Mouse (Mus musculus): ENCODE results near the gene 2210408I21Rik. TPM values are rescaled to one million over a fixed set of nuclear protein-coding genes. Genes with fewer than 3 reads are reported as not detected.
"Not testable (repeated sequence)": the region's sequence is repeated elsewhere in the genome, so short reads cannot be mapped to it uniquely, and the experiment has no call there.

The 2210408I21Rik gene
- polyA plus RNA-seq (2012; rRNA removed): 0.92 and 0.99 TPM in 2 replicates

- peak; percentile 94 for DNase-seq
- no peak for TF ChIP-seq CTCF (conservative IDR thresholded peaks at IDR 0.05; ENCODE audit: insufficient read depth, insufficient read length, low read depth, low read length)
- no peak for TF ChIP-seq POLR2A (IDR thresholded peaks at IDR 0.05; ENCODE audit: low read depth, low read length)
- whole genome bisulfite sequencing: under 1% methylated on average over 65 of the region's 65 CpGs
- Histone ChIP-seq H3K27me3 (replicated peaks; ENCODE audit: control insufficient read depth, insufficient read depth, low read length) (no peaks in the 10 kb centered on the region), H3K27ac (ENCODE audit: insufficient read depth, low read depth, low read length) (peak within 1 kb of the TSS; percentile 22; the same call in 1 of the 2 replicates), H3K4me1 (ENCODE audit: control insufficient read depth, insufficient read depth, low read length) (no peaks in the 10 kb centered on the region), H3K4me3 (ENCODE audit: insufficient read depth, low read depth, low read length) (peak within 1 kb of the TSS; percentile 63), H3K36me3 (ENCODE audit: control insufficient read depth, insufficient read depth, low read length) (no peaks in the 10 kb centered on the region)
Observed at GRCm38 (mm10) chr13:77134931-77135620, at the start of gene 2210408I21Rik, which contains the start of gene Slf1. Gene 2210408I21Rik (plus strand): TSS chr13:77135540. Gene Slf1 (minus strand): TSS chr13:77135473.

GRCm38 (mm10) chr13:77092876-77093275 is 42.5 kb upstream of the 2210408I21Rik start:
- not testable (repeated sequence) for H3K36me3 ChIP-seq (ENCODE audit: control insufficient read depth, insufficient read depth, low read length); H3K4me1 ChIP-seq (ENCODE audit: control insufficient read depth, insufficient read depth, low read length); H3K27ac ChIP-seq (ENCODE audit: insufficient read depth, low read depth, low read length); H3K4me3 ChIP-seq (ENCODE audit: insufficient read depth, low read depth, low read length); DNase-seq; H3K27me3 ChIP-seq (replicated peaks; ENCODE audit: control insufficient read depth, insufficient read depth, low read length)
- 92% methylated on average over 1 of the region's 1 CpGs for WGBS

- DNase-seq: no peak
- no peak for TF ChIP-seq CTCF (conservative IDR thresholded peaks at IDR 0.05; ENCODE audit: insufficient read depth, insufficient read length, low read depth, low read length)
- TF ChIP-seq POLR2A (IDR thresholded peaks at IDR 0.05; ENCODE audit: low read depth, low read length): no peak
Observed at GRCm38 (mm10) chr13:77107734-77108133, 27.6 kb upstream of the 2210408I21Rik start.

GRCm38 (mm10) chr13:77118695-77119094 is 16.6 kb upstream of the 2210408I21Rik start:
- no peak for DNase-seq
- no peak overlapping the region for H3K27ac ChIP-seq (ENCODE audit: insufficient read depth, low read depth, low read length)
- H3K27me3 ChIP-seq (replicated peaks; ENCODE audit: control insufficient read depth, insufficient read depth, low read length): no peaks in the 10 kb centered on the region
- no peaks in the 10 kb centered on the region for H3K36me3 ChIP-seq (ENCODE audit: control insufficient read depth, insufficient read depth, low read length)
- H3K4me3 ChIP-seq (ENCODE audit: insufficient read depth, low read depth, low read length): no peak overlapping the region
- H3K4me1 ChIP-seq (ENCODE audit: control insufficient read depth, insufficient read depth, low read length): no peaks in the 10 kb centered on the region
- 98% methylated on average over 4 of the region's 4 CpGs for WGBS
- no peak for TF ChIP-seq POLR2A (IDR thresholded peaks at IDR 0.05; ENCODE audit: low read depth, low read length)
- no peak for TF ChIP-seq CTCF (conservative IDR thresholded peaks at IDR 0.05; ENCODE audit: insufficient read depth, insufficient read length, low read depth, low read length)

More at GRCm38 (mm10) chr13:77107734-77108133, 27.6 kb upstream of the 2210408I21Rik start:
- no peak overlapping the region for H3K27ac ChIP-seq (ENCODE audit: insufficient read depth, low read depth, low read length)
- H3K4me1 ChIP-seq (ENCODE audit: control insufficient read depth, insufficient read depth, low read length): no peaks in the 10 kb centered on the region
- no peak overlapping the region for H3K4me3 ChIP-seq (ENCODE audit: insufficient read depth, low read depth, low read length)
- no peaks in the 10 kb centered on the region for H3K36me3 ChIP-seq (ENCODE audit: control insufficient read depth, insufficient read depth, low read length)
- no peaks in the 10 kb centered on the region for H3K27me3 ChIP-seq (replicated peaks; ENCODE audit: control insufficient read depth, insufficient read depth, low read length)

GRCm38 (mm10) chr13:77125159-77125558 is 10.2 kb upstream of the 2210408I21Rik start:
- H3K27ac ChIP-seq (ENCODE audit: insufficient read depth, low read depth, low read length): no peak overlapping the region
- no peaks in the 10 kb centered on the region for H3K27me3 ChIP-seq (replicated peaks; ENCODE audit: control insufficient read depth, insufficient read depth, low read length)
- TF ChIP-seq CTCF (conservative IDR thresholded peaks at IDR 0.05; ENCODE audit: insufficient read depth, insufficient read length, low read depth, low read length): no peak
- no peak for TF ChIP-seq POLR2A (IDR thresholded peaks at IDR 0.05; ENCODE audit: low read depth, low read length)
- no peak for DNase-seq
- no peak overlapping the region for H3K4me3 ChIP-seq (ENCODE audit: insufficient read depth, low read depth, low read length)
- H3K36me3 ChIP-seq (ENCODE audit: control insufficient read depth, insufficient read depth, low read length): no peaks in the 10 kb centered on the region
- 97% methylated on average over 3 of the region's 3 CpGs for WGBS
- H3K4me1 ChIP-seq (ENCODE audit: control insufficient read depth, insufficient read depth, low read length): no peaks in the 10 kb centered on the region

- DNase-seq: no peak
- TF ChIP-seq CTCF (conservative IDR thresholded peaks at IDR 0.05; ENCODE audit: insufficient read depth, insufficient read length, low read depth, low read length): no peak
- no peak for TF ChIP-seq POLR2A (IDR thresholded peaks at IDR 0.05; ENCODE audit: low read depth, low read length)
- no peaks in the 10 kb centered on the region for H3K4me1 ChIP-seq (ENCODE audit: control insufficient read depth, insufficient read depth, low read length)
- 68% methylated on average over 2 of the region's 2 CpGs for WGBS
- no peaks in the 10 kb centered on the region for H3K27me3 ChIP-seq (replicated peaks; ENCODE audit: control insufficient read depth, insufficient read depth, low read length)
- H3K36me3 ChIP-seq (ENCODE audit: control insufficient read depth, insufficient read depth, low read length): no peaks in the 10 kb centered on the region
- H3K27ac ChIP-seq (ENCODE audit: insufficient read depth, low read depth, low read length): no peak overlapping the region
- no peak overlapping the region for H3K4me3 ChIP-seq (ENCODE audit: insufficient read depth, low read depth, low read length)
Observed at GRCm38 (mm10) chr13:77128240-77128639, 7.1 kb upstream of the 2210408I21Rik start.

- H3K27ac ChIP-seq (ENCODE audit: insufficient read depth, low read depth, low read length): no peak overlapping the region
- WGBS: 65% methylated on average over 2 of the region's 2 CpGs
- TF ChIP-seq POLR2A (IDR thresholded peaks at IDR 0.05; ENCODE audit: low read depth, low read length) (no peak), CTCF (conservative IDR thresholded peaks at IDR 0.05; ENCODE audit: insufficient read depth, insufficient read length, low read depth, low read length) (no peak)
Observed at GRCm38 (mm10) chr13:77131132-77131531, 4.2 kb upstream of the 2210408I21Rik start.

More at GRCm38 (mm10) chr13:77131132-77131531, 4.2 kb upstream of the 2210408I21Rik start:
- H3K4me3 ChIP-seq (ENCODE audit: insufficient read depth, low read depth, low read length): no peak overlapping the region
- DNase-seq: no peak
- H3K36me3 ChIP-seq (ENCODE audit: control insufficient read depth, insufficient read depth, low read length): no peaks in the 10 kb centered on the region
- no peaks in the 10 kb centered on the region for H3K4me1 ChIP-seq (ENCODE audit: control insufficient read depth, insufficient read depth, low read length)
- no peaks in the 10 kb centered on the region for H3K27me3 ChIP-seq (replicated peaks; ENCODE audit: control insufficient read depth, insufficient read depth, low read length)
